Mouse (Mus musculus) liver, embryonic 14.5 days (tissue): Measurements from ENCODE around the gene Zcchc9.

Experiments
- CTCF ChIP-seq: IDR thresholded peaks from 2 replicates; pipeline ENCODE4 v1.5.1; 2016; ENCODE audit warnings: antibody characterized with exemption, low read depth, control low read depth
- EP300 ChIP-seq: IDR thresholded peaks from 2 replicates; pipeline ENCODE4 v1.6.1; 2016; ENCODE audit warnings: antibody characterized with exemption, low read depth

DNA sequence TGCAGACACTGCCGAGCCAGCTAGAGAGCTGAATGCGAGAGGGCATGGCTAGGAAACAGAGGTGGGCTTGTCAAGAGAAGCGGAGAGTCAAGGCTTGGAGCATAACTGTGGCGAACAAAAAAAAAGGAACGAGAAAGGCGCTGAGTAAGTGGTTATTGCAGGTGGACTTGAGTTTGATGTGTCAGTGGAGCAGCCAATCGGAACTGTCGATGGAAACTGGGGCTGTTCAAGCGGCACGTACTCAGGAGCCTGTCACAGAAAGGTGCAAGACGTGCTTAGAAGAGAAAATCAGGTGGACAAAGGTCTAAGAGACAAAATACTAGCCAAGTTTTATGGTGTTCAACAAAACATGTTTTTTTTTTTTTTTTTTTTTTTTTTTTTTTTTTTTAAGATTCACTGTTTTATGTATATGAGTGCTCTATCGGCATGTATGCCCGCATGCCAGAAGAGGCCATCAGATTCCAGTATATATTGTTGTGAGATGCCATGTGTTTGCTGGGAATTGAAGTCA, 12.5 kb downstream of the Zcchc9 start:
- TF ChIP-seq CTCF (no peak), EP300 (no peak)
